Mouse (Mus musculus) cerebellum, postnatal 4 days (tissue): ENCODE data around the gene Glrx5.
A peak's percentile ranks its signal among the peaks of the same experiment; 100 is the strongest.

Source experiments
- DNase-seq, 2 experiments: peaks; one replicate each; pipeline ENCODE4 v3.0.0; 2022; ENCODE audit warnings: low spot score in 2 of 2, mixed read lengths in 1 of 2

The Glrx5 gene

DNA sequence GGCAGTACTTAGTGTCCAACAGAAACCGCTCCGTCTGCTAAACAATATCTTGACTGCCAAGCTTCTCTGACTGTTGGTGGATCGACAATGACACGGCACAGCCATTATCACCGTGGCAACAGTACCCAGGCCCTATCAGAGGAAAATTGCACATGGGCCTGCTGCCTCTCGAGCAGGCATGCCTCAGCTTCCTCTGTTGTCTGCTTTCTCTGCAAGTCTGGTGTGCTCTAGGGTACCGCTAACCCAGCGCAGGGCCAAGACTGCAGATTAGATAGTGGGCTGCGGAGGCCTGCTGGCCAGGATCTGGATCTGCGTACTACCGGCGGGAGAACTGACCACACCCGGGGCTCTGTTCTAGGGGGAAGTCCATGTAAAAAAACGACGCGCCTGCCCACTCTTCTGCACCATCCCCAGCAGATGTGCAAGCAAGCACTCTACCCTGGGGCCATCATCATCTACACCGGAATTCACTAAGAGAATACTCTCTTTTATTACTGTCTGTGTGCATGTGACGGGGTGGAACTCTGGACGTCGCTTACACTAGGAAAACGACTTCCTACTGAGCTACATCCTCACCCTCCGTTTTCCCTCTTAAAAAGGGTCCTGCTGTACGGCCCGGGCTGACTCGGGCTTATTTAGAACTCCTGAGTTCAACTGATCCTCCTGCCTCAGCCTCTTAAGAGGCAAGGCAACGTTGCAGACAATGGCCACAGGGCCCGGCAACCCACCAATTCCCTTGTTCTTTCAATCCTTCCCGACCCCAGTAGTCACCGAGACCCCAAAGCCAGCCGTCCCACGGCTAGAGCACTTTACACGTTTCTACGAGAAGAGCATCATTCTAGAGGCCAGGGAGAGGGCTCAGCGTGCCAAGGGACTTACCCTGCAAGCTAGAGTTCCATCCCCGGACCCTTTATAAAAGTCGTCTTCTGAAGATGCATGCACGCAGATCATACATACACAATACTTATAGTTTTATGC, 1.1 kb upstream of the Glrx5 start:
- no peak for DNase-seq

DNA sequence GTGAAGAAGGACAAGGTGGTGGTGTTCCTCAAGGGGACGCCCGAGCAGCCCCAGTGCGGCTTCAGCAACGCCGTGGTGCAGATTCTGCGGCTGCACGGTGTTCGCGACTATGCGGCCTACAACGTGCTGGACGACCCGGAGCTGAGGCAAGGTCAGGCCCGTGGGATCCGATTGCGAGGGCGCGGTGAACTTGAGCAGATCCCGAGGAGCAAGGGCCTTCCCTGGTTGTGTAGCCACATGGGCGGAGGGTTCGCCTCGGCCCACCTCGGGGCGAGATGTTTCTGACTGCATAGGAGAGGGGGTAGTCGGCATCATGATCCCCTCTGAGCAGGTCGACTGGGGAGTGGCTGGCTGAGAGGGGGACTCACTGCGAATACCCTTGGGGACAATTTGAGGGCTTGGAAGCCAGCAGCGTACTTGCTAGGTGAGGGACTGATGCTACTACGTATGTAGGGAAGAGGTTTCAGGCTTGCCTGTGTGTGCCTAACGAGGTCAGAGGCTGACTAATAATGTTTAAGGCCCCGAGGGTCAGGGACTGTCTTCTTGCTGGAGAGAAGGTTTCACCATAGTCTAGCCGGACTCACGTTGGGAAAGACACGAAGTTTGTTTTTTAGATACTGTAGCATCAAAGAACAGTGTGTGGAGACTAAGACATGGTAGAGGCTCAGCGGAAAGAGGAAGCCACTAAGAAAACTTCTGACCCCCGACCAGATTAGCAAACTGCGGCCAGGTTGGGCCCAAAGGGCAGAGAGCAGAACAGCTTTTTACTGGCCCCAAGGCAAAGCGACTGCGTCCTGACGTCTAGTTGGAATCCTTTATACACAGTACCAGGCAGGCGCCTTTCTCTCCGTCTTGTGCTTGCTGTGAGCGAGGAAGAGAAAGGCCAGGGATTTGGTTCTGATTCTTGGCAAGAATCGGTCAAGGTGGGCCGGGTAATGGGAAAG, 616 bp downstream of the Glrx5 start:
- DNase-seq, result no peak

DNA sequence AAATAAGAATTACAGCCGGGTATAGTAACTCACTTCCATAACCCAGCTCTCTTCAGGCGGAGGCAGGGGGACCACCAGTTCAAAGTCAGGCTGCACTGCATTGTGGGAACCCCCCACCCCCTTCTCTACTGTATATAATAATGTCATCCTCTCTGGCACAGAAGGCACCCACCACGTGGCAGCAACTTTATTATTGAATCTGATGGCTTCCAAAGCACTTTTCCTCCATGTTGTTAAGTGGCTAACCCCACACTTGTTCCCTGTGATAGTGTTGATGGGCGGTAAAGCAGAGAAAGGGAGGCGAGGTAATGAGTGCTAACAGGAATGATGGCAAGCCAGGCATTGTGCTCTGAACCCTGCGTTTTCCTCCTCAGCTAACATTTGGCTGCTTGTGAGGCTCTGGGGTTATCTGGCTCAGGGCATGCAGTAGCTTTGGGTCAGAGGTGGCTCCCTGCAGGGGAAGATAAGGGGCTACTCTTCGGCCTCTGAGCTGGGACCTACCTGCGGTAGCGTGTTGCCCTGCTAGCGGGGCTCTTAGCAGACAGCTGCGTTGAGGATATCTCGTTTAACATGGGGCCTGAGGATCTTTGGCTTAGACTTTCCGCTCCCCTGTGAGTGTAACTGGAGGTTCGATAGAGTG, 1.8 kb downstream of the Glrx5 start:
- no peak for DNase-seq

DNA sequence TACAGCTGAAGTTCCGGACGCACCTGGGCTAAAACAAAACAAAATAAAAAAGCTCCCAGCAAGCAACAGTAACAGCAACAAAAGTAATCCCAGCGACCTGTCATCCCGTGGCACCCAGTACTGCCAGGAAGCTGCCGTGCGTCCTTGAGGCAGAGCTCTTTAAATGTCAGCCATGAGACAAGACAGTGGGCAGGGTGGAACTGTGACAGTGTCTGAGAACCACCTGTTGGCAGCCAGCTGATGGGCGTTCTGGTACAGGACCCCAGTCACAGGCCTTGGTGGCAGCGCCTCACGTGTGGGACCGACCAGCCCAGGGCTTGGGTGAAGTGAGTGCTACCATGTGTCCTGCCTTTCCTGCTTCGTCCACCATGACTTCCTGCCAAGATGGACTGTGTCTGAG, 5.7 kb downstream of the Glrx5 start:
- no peak for DNase-seq

DNA sequence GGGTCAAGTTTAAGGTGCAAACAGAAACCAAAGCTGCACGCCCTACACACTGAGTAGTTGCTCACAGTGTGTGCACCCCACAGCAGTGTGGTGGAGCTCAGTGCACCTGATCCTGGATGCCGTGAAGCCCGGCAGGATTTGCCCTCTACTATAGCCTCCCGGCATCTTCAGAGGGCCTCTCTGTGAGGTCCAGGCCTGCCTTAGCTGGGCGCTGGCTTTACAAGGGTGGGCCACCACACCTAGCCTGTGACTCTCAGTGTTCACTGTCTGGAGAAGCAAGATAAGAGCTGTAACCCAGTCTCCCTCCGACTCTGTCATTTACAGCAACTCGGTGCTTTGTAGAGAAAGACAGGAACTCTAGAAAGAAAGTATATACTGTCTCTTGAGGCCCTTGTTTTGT, 6.4 kb downstream of the Glrx5 start:
- no peak for DNase-seq

DNA sequence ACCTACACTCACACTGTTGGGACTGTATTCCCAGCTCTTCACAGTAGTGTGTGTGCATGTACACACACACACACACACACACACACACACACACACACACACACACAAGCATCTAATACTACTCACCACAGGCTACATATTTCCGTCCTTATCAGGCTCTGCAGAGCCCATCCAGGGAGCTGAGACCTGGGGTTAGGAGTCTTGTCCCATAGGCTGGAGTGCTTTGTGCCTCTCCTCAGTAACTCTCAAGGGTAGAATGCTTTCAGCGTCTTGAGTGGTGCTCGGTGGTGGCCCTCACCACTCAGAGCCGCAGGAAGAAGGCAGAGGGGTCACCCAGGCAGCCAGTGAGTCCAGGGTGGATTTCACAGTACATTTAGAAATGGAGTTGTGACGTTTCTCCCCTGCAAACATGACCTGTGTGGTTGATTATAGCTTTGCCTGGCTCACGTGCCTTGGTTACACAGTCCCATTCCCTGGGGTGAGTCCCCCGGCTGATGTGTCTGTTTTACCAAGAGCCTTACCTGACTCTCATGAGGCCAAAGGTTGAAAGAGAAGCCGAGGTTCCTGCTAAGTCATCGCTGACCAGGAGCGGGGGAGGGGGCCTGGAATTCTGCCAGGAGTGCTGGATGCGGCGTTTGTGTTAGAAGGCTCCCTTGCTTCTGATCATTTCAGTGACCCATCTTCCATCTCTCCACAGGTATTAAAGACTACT, 7.2 kb downstream of the Glrx5 start:
- DNase-seq, result no peak

DNA sequence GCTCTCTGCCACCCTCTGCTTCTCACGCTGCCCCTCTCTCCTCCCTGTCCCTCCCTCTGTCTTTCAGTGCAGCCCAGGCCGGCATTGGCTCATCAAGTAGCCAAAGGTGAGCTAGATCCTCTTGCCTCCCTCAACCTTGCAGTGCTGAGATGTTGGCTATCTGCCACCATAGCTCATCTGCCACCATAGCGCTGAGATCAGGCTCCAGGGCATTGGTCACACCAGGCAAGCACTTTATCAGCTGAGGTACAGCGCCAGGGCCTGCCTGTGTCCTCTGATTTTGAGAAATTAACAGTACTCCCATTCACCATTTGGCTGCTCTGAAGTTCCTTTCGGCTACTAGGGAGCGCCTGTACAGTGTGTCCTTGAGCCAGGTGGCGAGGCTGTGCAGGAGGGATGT, 8.5 kb downstream of the Glrx5 start:
- DNase-seq, result no peak

DNA sequence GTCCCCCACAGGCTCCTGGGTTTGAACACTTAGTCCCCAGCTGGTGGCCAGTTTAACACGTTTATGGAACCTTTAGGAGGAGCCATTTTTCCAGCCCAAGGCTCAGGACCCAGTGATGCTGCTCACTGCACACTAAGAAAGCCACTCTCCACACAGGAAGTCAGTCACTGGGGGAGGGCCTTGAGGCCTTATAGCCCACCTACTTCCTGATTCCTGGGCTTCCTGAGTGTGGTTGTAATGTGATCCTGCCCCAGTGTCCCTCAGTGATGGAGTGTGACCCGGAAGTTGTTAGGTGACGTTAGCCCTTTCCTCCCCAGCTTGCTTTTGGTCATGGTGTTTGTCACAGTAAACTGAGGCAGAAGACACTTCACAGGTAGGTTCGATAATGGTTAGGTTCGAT, 10.6 kb downstream of the Glrx5 start:
- DNase-seq, result no peak

DNA sequence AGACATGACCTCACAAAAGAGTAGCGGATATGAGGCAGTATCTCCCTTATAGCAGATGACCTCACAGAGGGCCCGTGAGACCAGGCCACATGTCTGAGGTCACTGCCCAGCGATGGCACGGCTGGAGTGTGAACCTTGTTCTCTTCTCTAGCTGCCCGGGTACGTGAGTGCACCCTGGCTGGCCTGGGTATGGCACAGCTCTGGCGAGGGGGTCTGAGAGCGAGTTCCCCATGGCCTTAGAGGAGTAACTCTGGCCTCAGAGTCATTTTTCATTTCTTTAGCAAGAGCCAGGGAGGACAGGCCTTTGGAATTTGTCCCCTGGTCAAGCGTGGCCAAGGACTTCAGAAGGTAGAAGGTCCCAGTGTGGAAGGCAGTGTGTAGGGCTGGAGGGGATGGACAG, 12.3 kb downstream of the Glrx5 start:
- no peak for DNase-seq

DNA sequence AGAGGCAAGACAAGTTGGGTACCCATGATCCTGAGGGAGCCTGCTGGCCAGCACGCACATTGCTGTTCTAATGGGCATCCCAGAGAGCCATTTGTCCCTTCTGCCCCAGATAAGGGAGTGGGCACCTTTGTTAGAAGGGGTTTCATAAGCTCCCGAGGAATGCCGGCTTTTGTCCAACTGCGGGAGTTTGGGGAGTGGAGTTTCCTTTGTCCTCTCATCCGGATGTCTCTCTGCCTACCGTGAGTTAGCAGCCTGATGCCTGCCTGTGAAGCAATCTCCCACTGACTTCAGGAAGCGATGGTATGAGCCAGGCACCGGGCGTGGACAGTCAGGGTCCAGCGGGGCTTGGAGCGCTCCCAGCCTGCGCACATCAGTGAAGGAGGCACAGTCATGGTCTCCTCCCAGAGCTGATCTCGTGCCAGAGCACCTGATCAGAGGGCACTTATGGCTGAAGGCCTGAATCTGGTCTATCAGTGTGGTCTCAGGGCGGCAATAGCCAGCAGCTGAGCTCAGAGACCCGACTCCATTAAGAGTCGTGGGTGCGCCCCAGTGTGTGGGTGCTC, 15.9 kb downstream of the Glrx5 start:
- DNase-seq, result no peak

DNA sequence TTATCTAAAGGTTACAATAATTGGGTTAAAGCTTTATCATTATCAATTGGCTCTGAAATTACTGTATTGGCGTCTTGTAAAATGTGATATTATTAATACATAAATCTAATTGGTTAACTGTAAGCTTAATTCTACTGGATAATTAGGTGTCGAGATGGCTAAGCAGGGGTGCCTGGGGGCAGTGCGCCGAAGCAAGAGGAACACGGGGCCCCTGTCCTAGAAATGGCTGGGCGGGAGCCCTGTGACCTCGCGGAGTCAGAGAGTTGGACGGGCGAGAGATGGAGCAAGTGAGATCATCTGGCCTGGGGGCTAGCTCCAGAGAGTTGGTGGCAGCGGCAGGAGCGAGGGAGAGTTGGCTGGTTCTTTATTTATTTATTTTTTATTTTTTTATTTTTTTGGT, 17.3 kb downstream of the Glrx5 start:
- no peak for DNase-seq

DNA sequence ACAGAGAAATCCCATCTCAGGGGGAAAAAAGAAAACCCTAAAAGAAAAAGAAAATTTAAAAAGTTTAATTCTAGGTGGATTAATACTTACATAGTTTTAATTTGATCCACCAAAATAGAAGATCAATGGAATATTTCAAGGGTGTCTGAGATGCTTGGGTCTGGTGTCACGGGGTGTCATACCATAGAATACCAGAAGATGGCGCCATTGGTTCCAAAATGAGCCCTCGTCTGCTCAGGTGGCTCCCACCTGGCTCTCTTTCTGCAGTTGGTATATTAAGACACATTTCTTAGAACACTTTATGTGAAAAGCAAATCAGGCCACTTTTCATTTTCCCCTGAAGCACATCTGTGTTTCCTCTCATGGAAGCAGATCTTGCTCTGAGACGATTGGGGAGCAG, 18.4 kb downstream of the Glrx5 start:
- peak in 1 of 2 experiments; percentile 76 for DNase-seq

DNA sequence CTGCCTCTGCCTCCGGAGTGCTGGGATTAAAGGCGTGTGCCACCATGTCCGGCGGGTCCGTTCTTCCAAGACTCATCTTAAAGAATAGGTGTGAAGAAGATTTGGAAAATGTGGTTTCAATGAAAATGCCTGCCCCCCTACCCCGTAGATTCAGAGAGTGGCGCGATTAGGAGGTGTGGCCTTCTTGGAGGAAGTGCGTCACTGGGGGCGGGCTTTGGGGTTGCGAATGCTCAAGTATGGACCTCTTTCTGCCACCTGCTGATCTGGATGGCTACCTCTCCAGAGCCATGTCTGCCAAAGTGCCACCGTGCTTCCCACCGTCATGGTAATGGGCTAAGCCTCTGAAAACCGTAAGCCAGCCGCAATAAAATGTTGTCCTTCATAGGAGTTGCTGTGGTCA, 21.6 kb downstream of the Glrx5 start:
- DNase-seq, result no peak

DNA sequence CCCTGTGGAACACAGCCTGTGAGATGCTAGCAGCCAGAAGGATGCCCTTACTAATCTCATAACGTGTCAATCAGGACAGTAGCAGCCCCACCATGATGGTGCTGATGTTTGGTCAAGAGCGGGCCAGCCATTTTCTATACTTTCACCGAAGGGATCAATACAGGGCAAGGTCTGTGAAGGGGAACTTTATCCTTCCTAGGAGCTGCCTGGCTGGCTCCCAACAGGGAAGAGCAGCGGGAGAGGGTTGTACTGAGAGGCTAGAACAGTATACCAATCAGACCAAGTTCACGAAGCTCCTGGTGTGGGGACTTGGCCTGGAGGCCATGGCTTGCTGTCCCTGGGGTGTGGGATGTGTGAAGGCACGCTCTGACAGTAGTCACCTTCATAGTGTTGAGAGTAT, 22.8 kb downstream of the Glrx5 start:
- DNase-seq, result no peak

DNA sequence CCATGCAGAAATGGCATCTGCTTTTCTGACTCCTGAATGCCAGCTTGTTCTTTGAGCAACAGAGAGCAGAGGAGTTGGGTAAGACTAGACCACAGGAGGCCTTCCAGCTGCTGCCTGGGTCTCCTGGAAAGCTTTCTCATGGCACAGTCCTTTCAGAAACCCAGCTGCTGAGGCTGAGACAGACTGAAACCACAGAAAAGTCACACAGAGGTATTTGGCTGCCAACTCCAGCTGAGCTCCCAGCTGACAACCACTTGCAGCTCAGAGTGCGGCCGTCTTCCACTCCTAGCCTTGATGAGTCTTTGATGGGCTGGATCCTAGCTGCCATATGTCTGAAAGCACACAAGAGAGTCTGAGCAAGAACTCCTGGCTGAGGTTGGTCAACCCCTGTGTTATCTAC, 27.5 kb downstream of the Glrx5 start:
- DNase-seq, result no peak

DNA sequence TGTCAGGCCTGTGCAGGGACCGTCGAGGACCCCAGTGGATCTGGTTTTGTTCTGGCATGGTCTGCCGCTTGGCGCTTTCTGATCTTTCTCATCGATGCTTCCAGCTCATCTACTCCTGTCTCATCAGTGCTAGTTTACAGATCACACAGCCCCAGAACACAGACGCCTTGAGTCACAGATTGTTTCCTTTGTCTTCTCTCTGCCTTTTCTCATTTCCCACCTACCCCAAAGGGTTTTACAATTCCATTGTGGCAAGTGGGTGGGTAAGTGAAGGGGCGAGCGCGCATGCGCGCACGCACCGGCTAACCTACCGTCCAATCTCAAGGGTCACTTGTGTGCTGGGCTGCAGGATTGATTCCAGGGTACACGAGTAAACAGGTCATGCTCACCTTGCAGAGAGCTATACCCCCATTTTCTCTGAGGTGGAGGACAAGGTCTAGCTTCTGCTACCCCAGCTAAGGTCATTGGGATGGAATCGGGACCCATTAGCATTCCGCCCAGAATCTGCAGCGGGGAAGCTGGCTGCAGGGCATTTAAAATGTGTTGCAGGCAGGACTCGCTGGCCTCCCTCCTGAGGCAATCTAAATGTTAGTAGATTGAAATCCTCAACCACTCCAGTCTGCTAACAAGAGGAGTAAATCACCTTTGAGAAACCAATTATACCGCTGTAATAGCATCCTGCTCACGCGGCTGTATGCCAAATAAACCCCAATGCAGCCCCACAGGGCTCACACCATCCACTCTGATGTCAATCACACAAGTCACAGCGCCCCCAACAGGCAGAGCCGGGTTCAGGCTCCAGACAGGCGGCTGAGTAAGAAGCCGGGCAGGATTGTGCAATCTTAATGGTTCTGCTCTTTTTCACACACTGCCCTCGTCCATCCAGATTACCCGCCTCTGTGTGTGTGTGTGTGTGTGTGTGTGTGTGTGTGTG, 31.0 kb downstream of the Glrx5 start:
- peak in 1 of 2 experiments; percentile 35 for DNase-seq

DNA sequence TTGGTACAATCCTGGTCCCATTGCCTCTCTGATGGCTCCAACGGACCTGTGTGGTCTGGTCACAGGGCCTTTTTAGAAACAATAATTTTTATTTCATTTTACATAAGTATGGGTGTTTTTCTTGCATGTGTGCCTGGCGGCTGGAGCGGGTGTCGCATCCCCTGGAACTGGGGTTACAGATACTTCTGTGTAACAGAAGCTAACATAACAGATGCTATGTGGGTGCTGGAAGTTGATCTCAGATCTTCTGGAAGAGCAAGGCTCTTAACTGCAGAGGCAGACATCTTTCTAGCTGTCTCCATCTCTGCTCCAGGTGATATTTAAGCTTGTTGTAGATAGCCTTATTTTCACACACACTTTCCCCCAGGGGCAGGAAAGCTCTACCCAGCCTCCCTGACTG, 31.7 kb downstream of the Glrx5 start:
- DNase-seq, result no peak

DNA sequence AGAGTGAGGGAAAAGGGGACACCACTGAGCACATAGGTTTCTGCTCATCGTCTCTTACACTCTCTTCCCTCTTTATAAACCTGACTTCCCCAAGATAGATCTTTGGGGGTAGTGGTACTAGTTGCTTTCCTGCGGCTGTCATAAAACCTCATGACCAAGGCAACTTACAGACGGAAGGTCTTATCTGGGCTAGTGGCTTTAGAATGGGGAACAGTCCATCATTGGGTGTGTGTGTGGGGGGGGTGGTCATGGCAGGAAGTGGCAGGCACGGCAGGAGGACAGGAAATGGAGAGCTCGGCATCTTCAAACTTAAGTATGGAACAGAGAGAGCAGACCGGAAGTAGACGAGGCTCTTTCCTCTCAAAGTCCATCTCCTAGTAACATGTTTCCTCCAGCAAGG, 32.6 kb downstream of the Glrx5 start:
- no peak for DNase-seq

DNA sequence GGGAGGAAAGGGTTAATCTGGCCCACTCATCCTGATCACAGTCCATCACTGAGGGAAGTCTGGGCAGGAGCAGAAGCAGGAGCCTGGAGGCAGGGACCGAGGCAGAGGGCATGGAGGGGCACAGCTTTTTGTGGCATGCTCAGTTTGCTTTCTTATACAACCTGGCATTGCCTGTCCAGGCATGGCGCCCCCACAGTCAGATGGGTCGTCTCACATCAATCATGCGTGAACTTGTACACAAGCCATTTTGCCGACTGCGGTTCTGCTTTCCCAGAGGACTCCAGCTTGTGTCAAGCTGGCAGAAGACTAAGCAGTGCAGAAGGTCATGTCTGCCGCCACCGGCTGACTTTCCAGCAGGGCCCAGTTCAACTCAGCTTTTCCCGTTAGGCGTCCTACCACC, 34.0 kb downstream of the Glrx5 start:
- DNase-seq, result no peak

DNA sequence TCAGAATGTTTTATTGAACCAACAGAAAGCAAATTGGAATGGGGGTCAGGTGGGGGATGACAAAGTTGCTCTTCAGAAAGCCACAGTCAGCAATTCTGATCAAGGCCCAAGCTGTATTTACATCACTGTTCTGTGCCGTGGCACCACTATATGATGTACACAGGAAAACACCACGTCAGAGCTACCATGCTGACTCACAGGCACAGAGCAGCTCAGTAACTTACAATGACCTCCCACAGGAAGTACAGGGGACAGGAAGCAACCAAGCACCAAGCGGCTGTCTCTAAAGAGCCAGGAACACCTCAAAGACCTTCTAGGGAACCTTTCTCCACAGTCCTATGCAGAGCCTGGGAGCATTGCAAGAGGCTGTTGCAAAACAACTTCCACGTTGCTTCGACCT, 36.4 kb downstream of the Glrx5 start:
- DNase-seq, result no peak
